Mouse (Mus musculus): ENCODE data around the gene Elmo2.

DNA sequence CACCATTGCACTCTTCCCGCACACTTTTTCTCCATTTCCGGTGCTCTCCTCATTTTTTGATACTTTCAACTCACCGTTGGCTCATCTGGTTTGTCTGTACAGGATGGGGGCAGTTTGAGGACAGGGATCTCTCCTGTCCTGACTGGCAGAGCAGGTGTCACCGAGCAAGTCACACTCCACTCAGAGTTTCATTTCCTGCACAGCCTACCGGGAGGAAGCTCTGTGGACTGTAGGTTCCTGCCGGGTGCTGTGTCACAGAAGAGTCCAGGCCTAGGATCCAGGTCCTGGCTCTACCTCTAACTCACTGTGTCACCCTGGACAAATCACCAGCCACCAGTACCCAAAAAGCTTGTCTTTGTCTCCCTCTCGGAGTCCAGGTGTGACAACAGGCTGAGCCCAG, 84.5 kb downstream of the Elmo2 start:
- no peak for TF ChIP-seq POLR2A (IDR thresholded peaks at IDR 0.05; ENCODE audit: insufficient read length, low read depth)
- TF ChIP-seq MAX (IDR thresholded peaks at IDR 0.05; ENCODE audit: low read depth) = no peak
- TF ChIP-seq CEBPB (IDR thresholded peaks at IDR 0.05; ENCODE audit: insufficient read depth, poor library complexity, severe bottlenecking) = no peak
- TF ChIP-seq MYOD1 (IDR thresholded peaks at IDR 0.05; ENCODE audit: control insufficient read depth in 1 of 3, insufficient read length in 2 of 3, low read depth in 2 of 3) = no peak
- no peak for TF ChIP-seq TCF12 (IDR thresholded peaks at IDR 0.05; ENCODE audit: insufficient read depth, poor library complexity, severe bottlenecking)
- no peak for TF ChIP-seq USF1 (IDR thresholded peaks at IDR 0.05; ENCODE audit: low read depth)
- no peak for TF ChIP-seq SRF (IDR thresholded peaks at IDR 0.05; ENCODE audit: control insufficient read depth, insufficient read length, low read depth)

All from myocyte (in vitro differentiated cells).